Mouse (Mus musculus) heart, adult 8-10 months (tissue): Measurements from ENCODE around the gene Tmem147. TPM values are rescaled to one million over a fixed set of nuclear protein-coding genes. Genes with fewer than 3 reads are reported as not detected.

ENCODE experiments used
- DNase-seq: peaks from one replicate; pipeline ENCODE4 v3.0.0; 2022; ENCODE audit warnings: low spot score
- total RNA-seq, 4 experiments: library from RNA; stranded (reverse); gene quantifications; 2 replicates each; pipeline ENCODE4 v1.2.4; 2022

Gene Tmem147
- total RNA-seq, 4 experiments from 2014 or later = 229 to 268 (median 258) TPM

GRCm38 (mm10) chr7:30728214-30728613 is 1.1 kb downstream of the Tmem147 start:
- no peak for DNase-seq

GRCm38 (mm10) chr7:30723274-30723953 is 5.9 kb downstream of the Tmem147 start:
- DNase-seq = no peak

GRCm38 (mm10) chr7:30721286-30721685 is 8.1 kb downstream of the Tmem147 start:
- DNase-seq = no peak

GRCm38 (mm10) chr7:30719669-30720068 is 9.7 kb downstream of the Tmem147 start:
- no peak for DNase-seq

- DNase-seq = no peak
Measured at GRCm38 (mm10) chr7:30717716-30718046, 11.7 kb downstream of the Tmem147 start.

- DNase-seq = peak; percentile 16
Measured at GRCm38 (mm10) chr7:30717006-30717715, 12.2 kb downstream of the Tmem147 start.

- no peak for DNase-seq
Measured at GRCm38 (mm10) chr7:30711942-30712341, 17.4 kb downstream of the Tmem147 start, which contains the start of gene Atp4a. Atp4a (plus strand) TSS chr7:30712209.

- no peak for DNase-seq
Measured at GRCm38 (mm10) chr7:30707441-30707840, 21.9 kb downstream of the Tmem147 start.

GRCm38 (mm10) chr7:30706214-30706882 is 23.0 kb downstream of the Tmem147 start:
- DNase-seq = no peak

- DNase-seq = no peak
Measured at GRCm38 (mm10) chr7:30698589-30698988, 30.8 kb downstream of the Tmem147 start, which contains the start of gene 2200002J24Rik. 2200002J24Rik (plus strand) TSS chr7:30698926.

GRCm38 (mm10) chr7:30698101-30698500 is 31.2 kb downstream of the Tmem147 start:
- DNase-seq = no peak

- DNase-seq = no peak
Measured at GRCm38 (mm10) chr7:30688325-30688724, 41.0 kb downstream of the Tmem147 start.

GRCm38 (mm10) chr7:30683425-30683824 is 45.9 kb downstream of the Tmem147 start:
- DNase-seq = no peak

GRCm38 (mm10) chr7:30681897-30682296 is 47.4 kb downstream of the Tmem147 start:
- DNase-seq = peak; percentile 44

- DNase-seq = peak; percentile 56
Measured at GRCm38 (mm10) chr7:30678263-30678975, 50.9 kb downstream of the Tmem147 start.

Other genes starting within 250 kb of the Tmem147 start
- gene Prodh2, start 235.9 kb downstream of the Tmem147 start, total RNA-seq = not detected
- under 1 TPM; 0.32 to 0.60 (median 0.36) TPM for gene Arhgap33, start 194.5 kb downstream of the Tmem147 start, total RNA-seq
- gene Hspb6, start 177.4 kb downstream of the Tmem147 start, total RNA-seq = 1,000 to 10,000 TPM in 1 of 4 experiments, 100 to 1,000 TPM in 3; 852 to 1,087 (median 985) TPM
- 1 to 10 TPM; 3.1 to 4.5 (median 3.9) TPM for gene Proser3, start 177.2 kb downstream of the Tmem147 start, total RNA-seq
- 10 to 100 TPM; 13.5 to 21.0 (median 14.6) TPM for gene Lin37, start 169.7 kb downstream of the Tmem147 start, total RNA-seq
- 10 to 100 TPM; 62.1 to 70.3 (median 67.2) TPM for gene U2af1l4, start 166.2 kb downstream of the Tmem147 start, total RNA-seq
- 1 to 10 TPM in 2 of 4 experiments, under 1 TPM in 2; 0.80 to 1.6 (median 1.2) TPM for gene Gm49396, start 166.2 kb downstream of the Tmem147 start, total RNA-seq
- gene Psenen, start 165.9 kb downstream of the Tmem147 start, total RNA-seq = 10 to 100 TPM; 82.2 to 90.7 (median 88.5) TPM
- 1 to 10 TPM in 3 of 4 experiments, not detected in 1; 1.1 to 1.4 (median 1.1) TPM for gene Igflr1, start 164.1 kb downstream of the Tmem147 start, total RNA-seq
- gene Kmt2b, start 140.8 kb downstream of the Tmem147 start, total RNA-seq = 10 to 100 TPM; 14.2 to 19.6 (median 16.2) TPM
- gene Zbtb32, start 130.6 kb downstream of the Tmem147 start, total RNA-seq = not detected
- gene Upk1a, start 116.7 kb downstream of the Tmem147 start, total RNA-seq = under 1 TPM in 1 of 4 experiments, not detected in 3; 0.19 TPM
- gene Cox6b1, start 103.4 kb downstream of the Tmem147 start, total RNA-seq = 1,000 to 10,000 TPM; 4,392 to 5,023 (median 4,762) TPM
- gene Etv2, start 93.7 kb downstream of the Tmem147 start, total RNA-seq = not detected
- gene Rbm42, start 79.2 kb downstream of the Tmem147 start, total RNA-seq = 10 to 100 TPM; 43.9 to 49.9 (median 44.7) TPM
- gene Haus5, start 64.5 kb downstream of the Tmem147 start, total RNA-seq = 1 to 10 TPM; 3.0 to 7.4 (median 6.0) TPM
- under 1 TPM in 1 of 4 experiments, not detected in 3; 0.40 TPM for gene Pmis2, start 57.9 kb downstream of the Tmem147 start, total RNA-seq
- under 1 TPM in 1 of 4 experiments, not detected in 3; 0.82 TPM for gene 2200002J24Rik, start 30.6 kb downstream of the Tmem147 start, total RNA-seq
- under 1 TPM in 3 of 4 experiments, not detected in 1; 0.09 to 0.28 (median 0.16) TPM for gene Atp4a, start 17.3 kb downstream of the Tmem147 start, total RNA-seq
- not detected for gene Gapdhs, start 14.1 kb upstream of the Tmem147 start, total RNA-seq
- gene Sbsn, start 21.9 kb upstream of the Tmem147 start, total RNA-seq = 1 to 10 TPM; 1.3 to 4.6 (median 3.0) TPM
- gene Dmkn, start 34.2 kb upstream of the Tmem147 start, total RNA-seq = 1 to 10 TPM in 3 of 4 experiments, under 1 TPM in 1; 0.82 to 1.7 (median 1.4) TPM
- gene Krtdap, start 58.4 kb upstream of the Tmem147 start, total RNA-seq = not detected
- under 1 TPM in 2 of 4 experiments, not detected in 2; 0.25 to 0.46 TPM for gene Ffar2, start 94.2 kb upstream of the Tmem147 start, total RNA-seq
- not detected for gene Ffar3, start 126.6 kb upstream of the Tmem147 start, total RNA-seq
- gene Ffar1, start 132.0 kb upstream of the Tmem147 start, total RNA-seq = not detected
- 1 to 10 TPM in 1 of 4 experiments, under 1 TPM in 3; 0.52 to 1.0 (median 0.71) TPM for gene Cd22, start 150.8 kb upstream of the Tmem147 start, total RNA-seq
- not detected for gene Mag, start 185.3 kb upstream of the Tmem147 start, total RNA-seq
- gene Hamp2, start 195.1 kb upstream of the Tmem147 start, total RNA-seq = 1 to 10 TPM; 3.6 to 9.2 (median 5.7) TPM
- gene Hamp, start 214.5 kb upstream of the Tmem147 start, total RNA-seq = 10 to 100 TPM in 3 of 4 experiments, 1 to 10 TPM in 1; 9.3 to 31.5 (median 13.6) TPM
- 100 to 1,000 TPM; 102 to 121 (median 107) TPM for gene Usf2, start 227.3 kb upstream of the Tmem147 start, total RNA-seq
- gene Lsr, start 243.9 kb upstream of the Tmem147 start, total RNA-seq = 1 to 10 TPM; 2.6 to 3.8 (median 3.1) TPM
- gene Fam187b, start 244.2 kb upstream of the Tmem147 start, total RNA-seq = under 1 TPM in 2 of 4 experiments, not detected in 2; 0.25 TPM